Mouse (Mus musculus) lung, postnatal 0 days (tissue): Measurements from ENCODE around the gene Sept12.

Experiments
- CTCF ChIP-seq: IDR thresholded peaks from 2 replicates; pipeline ENCODE4 v1.5.1; 2016; ENCODE audit warnings: antibody characterized with exemption, mild to moderate bottlenecking
- EP300 ChIP-seq: IDR thresholded peaks from 2 replicates; pipeline ENCODE4 v1.6.1; 2016; ENCODE audit warnings: antibody characterized with exemption, mild to moderate bottlenecking, control low read depth

DNA sequence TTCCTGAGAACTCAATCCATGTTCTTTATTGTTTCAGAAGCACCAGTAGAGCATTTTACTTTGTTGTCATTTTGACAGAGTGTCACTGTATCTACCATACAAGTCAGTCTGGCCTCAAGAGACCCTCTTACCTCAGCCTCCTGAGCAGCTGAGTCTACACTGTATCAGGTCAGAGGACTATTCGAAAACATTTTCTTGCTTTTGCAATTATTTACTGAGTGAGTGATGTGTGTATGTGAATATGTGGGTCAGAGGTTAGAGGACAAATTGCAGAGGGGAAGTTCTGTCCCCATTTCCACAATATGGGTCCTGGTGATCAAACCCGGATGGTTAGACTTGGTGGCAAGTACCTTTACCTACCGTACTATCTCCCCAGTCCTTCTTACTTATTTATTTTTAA is 26.4 kb upstream of the Sept12 start:
- TF ChIP-seq CTCF (no peak), EP300 (no peak)
